Mouse (Mus musculus): ENCODE results near the gene Cpsf2.

Gene Cpsf2

GRCm38 (mm10) chr12:101981559-101981958 lies 5.8 kb downstream of the Cpsf2 start:
- DNase-seq: no peak

- DNase-seq: no peak
Measured at GRCm38 (mm10) chr12:101982977-101983376, 7.2 kb downstream of the Cpsf2 start.

DNA sequence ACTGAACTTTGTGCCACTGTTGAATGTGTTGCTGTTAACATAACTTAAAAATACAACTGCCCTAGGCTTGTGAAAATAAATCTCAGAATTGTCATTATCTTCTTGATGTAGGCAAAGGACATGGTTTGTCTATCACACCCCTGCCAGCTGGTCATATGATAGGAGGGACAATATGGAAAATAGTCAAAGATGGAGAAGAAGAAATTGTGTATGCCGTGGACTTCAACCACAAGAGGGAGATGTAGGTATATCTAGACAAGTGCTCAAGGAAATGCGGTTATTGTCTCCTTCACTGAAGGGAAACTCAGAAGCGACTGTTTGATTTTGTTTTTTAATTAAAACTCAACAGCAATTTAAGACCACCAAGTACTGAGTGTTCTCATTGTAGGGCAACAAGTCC lies 9.3 kb downstream of the Cpsf2 start:
- no peak for DNase-seq

DNA sequence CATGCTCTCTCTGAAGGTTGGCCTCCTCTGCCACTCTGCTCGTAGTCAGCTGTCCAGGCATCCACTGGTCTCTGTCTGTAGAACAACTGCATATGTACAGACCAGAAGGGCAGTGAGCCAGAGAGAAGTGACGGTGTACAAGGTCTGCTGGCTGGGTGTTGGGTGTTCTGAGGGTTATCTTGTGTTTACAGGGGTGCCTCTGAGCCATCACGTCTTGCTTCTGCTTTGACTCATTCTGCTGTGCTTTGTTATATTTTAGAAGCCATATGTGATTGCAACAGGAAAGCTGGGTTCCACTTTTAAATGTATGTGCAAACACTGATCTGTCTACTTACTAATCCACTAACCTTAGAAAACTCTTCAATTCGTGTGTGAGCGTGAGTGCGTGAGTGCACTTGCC lies 11.9 kb downstream of the Cpsf2 start:
- no peak for DNase-seq

- DNase-seq: no peak
Measured at GRCm38 (mm10) chr12:101994576-101995467, 19.0 kb downstream of the Cpsf2 start.

GRCm38 (mm10) chr12:101998929-101999328 lies 23.1 kb downstream of the Cpsf2 start:
- DNase-seq: no peak

DNA sequence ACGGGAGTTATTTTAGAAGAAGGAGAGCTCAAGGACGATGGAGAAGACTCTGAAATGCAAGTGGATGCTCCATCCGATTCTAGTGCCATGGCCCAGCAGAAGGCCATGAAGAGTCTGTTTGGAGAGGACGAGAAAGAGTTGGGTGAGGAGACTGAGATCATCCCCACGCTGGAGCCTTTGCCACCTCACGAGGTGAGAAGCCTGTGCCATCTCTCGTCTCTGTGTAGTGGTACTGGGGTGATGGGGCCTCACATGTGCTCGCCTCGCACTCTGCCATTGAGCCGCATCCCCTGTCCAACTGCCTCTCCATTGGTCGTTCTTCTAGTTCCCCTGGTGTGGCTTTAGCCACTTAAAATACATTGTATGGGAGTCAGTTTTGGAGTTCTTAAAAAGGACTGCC lies 25.0 kb downstream of the Cpsf2 start:
- DNase-seq: no peak

GRCm38 (mm10) chr12:102008111-102008977 lies 32.6 kb downstream of the Cpsf2 start:
- no peak for DNase-seq

DNA sequence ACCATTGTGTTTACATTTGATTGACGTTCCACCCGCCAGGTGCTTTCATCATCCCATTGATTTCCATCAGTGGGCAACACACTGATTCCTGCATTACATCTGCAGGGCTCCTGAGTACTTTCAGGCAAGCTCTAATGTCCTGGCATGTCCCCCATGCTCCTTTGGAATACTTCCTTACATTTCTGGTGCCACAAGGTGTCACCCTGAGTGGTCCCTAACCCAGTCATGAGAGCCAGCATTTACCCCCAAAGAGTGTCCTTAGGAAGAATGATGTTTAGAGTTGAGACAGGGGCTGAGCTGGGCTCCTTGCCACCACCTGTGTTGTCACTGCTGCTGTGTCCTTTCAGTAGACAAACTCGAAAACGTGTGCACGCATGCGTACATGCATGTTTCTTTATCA lies 33.8 kb downstream of the Cpsf2 start:
- DNase-seq: no peak

- DNase-seq: no peak
Measured at GRCm38 (mm10) chr12:102014411-102014810, 38.6 kb downstream of the Cpsf2 start.

- DNase-seq: no peak
Measured at GRCm38 (mm10) chr12:102015127-102015526, 39.3 kb downstream of the Cpsf2 start.

- no peak for DNase-seq
Measured at GRCm38 (mm10) chr12:102021923-102022322, 46.1 kb downstream of the Cpsf2 start.

GRCm38 (mm10) chr12:102029184-102029583 lies 53.4 kb downstream of the Cpsf2 start:
- no peak for DNase-seq

GRCm38 (mm10) chr12:102029892-102030446 lies 54.2 kb downstream of the Cpsf2 start:
- no peak for DNase-seq

- no peak for DNase-seq
Measured at GRCm38 (mm10) chr12:102034934-102035333, 59.1 kb downstream of the Cpsf2 start.

DNA sequence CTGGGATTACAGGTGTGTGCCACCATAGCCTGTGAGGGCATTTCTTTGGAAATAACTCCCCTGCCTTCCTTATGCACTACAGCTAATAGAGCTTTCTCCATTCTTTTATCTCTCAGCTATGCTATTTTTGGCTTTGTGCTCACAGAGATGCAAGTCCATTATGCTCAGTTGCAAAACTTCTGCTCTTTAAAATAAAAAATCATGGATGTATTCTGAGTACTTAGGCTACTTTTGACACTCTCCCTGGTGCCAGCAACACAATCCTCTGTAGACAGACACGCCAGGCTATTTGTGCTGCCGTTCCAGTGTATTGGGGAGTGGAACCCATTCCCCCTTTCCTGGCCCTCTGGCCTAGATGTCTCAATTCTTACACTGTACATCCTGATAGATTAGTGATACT lies 64.1 kb downstream of the Cpsf2 start:
- DNase-seq: no peak

DNA sequence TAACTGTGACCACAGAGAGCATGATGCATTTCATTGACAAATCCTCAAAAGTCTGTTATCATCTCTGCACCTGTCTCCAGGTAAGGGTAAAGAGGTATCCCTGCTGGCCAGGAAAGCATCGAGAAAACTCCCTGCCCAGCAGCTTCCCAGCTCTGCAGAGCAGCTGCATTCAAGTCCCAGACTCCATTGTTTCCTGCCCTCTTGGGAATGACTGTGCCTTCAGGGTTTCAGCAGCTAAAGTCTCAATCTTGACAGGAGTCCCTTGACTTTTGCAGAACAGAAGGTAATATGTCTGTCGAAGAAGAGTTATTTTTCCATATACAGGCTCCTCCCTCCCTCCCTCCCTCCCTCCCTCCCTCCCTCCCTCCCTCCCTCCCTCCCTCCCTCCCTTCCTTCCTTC lies 65.9 kb downstream of the Cpsf2 start:
- DNase-seq: no peak

DNA sequence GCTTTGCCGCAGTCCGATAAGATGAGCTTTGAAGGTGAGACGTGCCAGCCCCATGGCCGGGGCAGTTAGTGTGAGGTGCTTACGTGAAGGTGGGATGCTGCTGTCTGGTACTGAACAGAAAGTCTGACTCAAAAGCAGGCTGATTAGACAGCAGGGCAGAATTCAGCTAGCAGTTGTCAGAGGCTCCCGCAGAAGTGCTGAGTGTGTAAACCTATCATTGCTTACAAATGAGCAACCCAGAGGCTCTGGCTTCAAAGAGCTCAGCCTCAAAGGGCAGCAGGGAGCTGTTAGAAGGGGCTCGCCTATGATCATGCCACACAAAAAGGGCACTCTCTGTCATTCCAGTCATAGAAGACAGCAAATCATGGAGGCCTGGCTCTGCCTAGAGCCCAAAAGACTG lies 66.5 kb downstream of the Cpsf2 start:
- no peak for DNase-seq

DNA sequence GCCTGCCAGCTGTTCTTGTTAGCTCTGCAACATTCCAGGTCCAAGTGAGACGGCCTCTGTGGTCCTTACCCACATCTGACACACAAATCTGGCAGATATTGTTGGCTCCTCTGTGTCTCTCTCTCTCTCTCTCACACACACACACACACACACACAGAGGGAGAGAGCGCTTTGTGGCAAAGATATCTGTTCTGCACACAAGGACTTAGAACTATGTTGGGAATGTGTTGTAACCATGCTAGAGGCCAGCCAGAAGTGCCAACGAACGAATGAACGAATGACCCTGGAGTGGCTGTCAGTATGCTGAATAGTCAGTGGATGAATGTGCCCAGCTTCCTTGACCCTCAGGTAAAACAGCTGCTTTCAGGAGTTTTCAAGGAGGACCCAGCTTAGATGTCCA lies 68.1 kb downstream of the Cpsf2 start:
- no peak for DNase-seq

DNA sequence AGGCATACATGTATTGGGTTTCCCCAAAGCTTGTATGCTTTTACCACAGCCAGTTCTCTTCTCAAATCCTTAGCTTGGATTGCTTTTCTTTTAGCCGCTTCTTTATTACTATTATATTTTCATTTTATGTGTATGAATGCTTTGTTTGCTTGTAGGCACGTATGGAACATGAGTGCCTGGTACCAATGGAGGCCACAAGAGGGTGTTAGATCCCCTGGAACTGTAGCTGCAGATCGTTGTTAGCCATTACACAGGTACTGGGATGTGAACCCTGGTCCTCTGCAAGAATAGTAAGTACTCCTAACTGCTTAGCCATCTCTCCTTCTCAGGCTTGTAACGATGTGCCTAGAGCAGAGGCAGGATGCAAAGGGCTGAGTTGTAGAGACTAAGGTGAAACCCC lies 78.4 kb downstream of the Cpsf2 start:
- no peak for DNase-seq

DNA sequence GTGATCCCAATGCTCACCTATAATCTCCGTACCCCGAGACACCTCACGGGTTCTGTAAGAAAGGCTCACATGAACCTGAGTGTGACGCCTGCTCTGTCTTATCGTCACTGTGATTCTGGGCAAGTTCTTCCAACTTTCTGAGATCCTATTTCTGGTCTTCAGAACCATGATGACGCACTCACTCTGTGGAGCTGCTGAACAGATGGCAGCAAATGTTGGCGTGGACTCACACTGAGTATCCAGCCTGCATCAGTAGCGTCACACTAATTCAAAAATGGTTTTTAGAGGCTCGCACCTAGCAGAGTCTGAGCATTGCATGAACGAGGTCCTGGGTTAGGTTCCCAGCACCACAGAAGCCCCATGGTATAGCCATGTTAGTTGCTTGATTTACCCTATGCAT lies 80.0 kb downstream of the Cpsf2 start:
- no peak for DNase-seq

All from kidney, postnatal 4 days (tissue).